Mouse (Mus musculus): Measurements from ENCODE around the gene Arf6. TPM values are rescaled to one million over a fixed set of nuclear protein-coding genes. Genes with fewer than 3 reads are reported as not detected.
"Not testable (repeated sequence)": the region's sequence is repeated elsewhere in the genome, so short reads cannot be mapped to it uniquely, and the experiment has no call there.

Gene Arf6
- 28.3 and 33.5 TPM in 2 replicates for polyA plus RNA-seq (2015; fragmentation: Nextera tagmentation; extraction: Ambion mirVana)

DNA sequence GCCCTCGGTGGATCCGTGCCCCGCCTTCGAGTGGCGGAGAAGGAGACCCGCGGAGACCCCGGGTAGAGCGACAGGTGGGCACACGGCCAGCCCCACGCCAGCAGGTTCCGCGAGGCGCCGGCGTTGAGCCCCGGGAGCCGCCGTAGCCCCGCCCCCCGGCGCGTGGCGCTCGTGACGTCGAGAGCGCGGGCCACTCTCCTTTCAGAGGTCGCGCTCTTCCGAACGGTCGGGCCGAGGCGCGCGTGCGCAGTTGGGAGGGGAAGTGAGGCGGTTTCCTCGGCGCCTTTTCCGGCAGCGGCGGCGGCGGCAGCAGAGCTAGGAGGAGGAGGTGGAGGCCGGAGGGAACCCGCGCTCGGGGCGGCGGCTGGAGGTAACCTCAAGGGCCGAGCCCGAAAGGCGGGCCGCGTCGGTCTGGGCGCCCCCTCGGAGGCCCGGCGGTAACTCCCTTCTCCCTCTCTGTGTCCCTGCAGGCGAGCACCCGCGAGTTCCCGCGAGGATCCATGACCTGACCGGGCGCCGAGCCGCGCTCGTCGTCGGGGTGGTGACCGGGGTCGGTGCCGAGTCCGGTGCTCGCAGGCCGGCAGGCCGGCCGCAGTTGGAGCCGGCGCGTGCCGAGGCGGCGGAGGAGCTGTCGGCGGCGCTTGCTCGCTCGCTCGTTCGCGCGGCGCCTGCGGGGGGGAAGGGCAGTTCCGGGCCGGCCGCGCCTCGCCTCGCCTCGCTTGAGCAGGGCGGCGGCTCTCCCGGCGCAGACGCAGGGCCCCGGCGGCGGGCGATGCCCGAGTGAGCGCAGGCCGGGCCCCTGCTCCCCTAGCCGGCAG is at the start of gene Arf6, which contains the start of gene Gm9887:
Arf6 (plus strand) TSS at position 297 of the 818 bp plus-strand sequence.
Gm9887 (minus strand) TSS at position 605 of the 818 bp plus-strand sequence.
- Histone ChIP-seq H3K9ac (replicated peaks) (peak within 1 kb of the TSS; percentile 97), H3K4me1 (peaks cover 25% of the 10 kb centered on the region), H3K4me2 (peak within 1 kb of the TSS; percentile 80), H3K27me3 (replicated peaks) (no peaks in the 10 kb centered on the region), H3K9me3 (replicated peaks) (no peaks in the 10 kb centered on the region), H3K36me3 (no peaks in the 10 kb centered on the region), H3K4me3 (replicated peaks) (peak within 1 kb of the TSS; percentile 100), H3K27ac (replicated peaks) (peak within 1 kb of the TSS; percentile 94)
- ATAC-seq (ENCODE audit: low FRiP score), result peak; percentile 96
- 0% methylated on average over 96 of the region's 121 CpGs for WGBS

DNA sequence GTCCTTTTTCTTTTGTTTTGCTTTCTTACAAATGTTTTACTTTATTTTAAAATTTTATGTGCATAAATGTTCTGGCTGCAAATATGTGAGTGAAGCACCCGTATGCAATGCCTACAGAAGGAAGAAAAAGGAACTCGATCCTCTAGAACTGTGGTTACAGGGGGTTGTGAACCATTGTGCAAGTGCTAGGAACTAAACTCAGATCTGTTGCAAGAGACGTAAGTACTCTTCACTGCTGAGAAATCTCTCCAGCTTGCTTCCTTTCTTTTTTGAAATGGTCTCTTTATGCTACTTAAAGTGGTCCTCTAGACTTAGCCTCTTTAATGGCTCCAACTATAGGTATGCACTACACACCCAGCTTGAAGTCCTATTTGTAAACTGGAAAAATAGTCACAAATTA is 40.8 kb upstream of the Arf6 start:
- Histone ChIP-seq H3K9me3 (replicated peaks) (no peaks in the 10 kb centered on the region), H3K36me3 (peaks cover 51% of the 10 kb centered on the region), H3K27ac (replicated peaks) (no peak overlapping the region), H3K27me3 (replicated peaks) (no peaks in the 10 kb centered on the region), H3K4me1 (no peaks in the 10 kb centered on the region), H3K9ac (replicated peaks) (no peak overlapping the region), H3K4me2 (no peak overlapping the region), H3K4me3 (replicated peaks) (no peak overlapping the region)
- 91% methylated on average over 3 of the region's 3 CpGs for WGBS
- no peak for ATAC-seq (ENCODE audit: low FRiP score)

DNA sequence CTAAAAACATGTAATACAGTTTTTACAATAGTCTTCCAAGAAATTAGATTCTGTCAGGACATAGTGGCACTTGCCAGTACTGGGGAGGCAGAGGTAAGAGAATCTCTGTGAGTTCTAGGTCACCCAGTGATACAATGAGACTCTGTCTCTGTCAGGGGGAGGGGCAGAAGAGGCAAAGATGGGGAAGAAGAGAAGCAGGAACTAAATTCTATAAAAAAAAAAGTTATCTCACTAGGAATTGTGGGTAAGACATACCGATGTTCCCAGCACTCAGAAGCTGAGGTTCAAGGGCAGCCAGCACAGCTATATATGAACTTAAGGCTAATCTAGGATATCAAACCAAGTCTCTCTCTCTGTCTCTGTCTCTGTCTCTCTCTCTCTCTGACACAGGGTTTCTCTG is 39.8 kb upstream of the Arf6 start:
- Histone ChIP-seq H3K4me2 (no peak overlapping the region), H3K9ac (replicated peaks) (no peak overlapping the region), H3K4me1 (no peaks in the 10 kb centered on the region), H3K4me3 (replicated peaks) (no peak overlapping the region), H3K9me3 (replicated peaks) (no peaks in the 10 kb centered on the region), H3K27me3 (replicated peaks) (no peaks in the 10 kb centered on the region), H3K27ac (replicated peaks) (no peak overlapping the region), H3K36me3 (peaks cover 54% of the 10 kb centered on the region)
- WGBS, result 91% methylated on average over 1 of the region's 1 CpGs
- no peak for ATAC-seq (ENCODE audit: low FRiP score)

DNA sequence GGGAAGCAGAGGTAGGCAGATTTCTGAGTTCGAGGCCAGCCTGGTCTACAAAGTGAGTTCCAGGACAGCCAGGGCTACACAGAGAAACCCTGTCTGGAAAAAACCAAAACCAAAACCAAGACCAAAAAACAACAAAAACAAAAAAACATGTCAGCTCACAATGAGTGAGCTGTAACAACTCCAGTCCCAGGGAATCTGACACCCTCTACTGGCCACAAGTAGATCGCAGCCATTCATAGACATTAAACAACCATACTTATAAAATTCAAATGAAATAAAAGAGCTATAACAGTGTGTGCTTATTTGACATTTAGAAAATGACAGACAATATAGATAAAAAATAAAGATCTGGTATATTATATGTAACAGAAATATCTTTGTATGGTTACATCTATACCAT is 38.4 kb upstream of the Arf6 start:
- no peak for ATAC-seq (ENCODE audit: low FRiP score)
- Histone ChIP-seq H3K9me3 (replicated peaks) (no peaks in the 10 kb centered on the region), H3K36me3 (peaks cover 56% of the 10 kb centered on the region), H3K4me3 (replicated peaks) (no peak overlapping the region), H3K4me1 (no peaks in the 10 kb centered on the region), H3K9ac (replicated peaks) (no peak overlapping the region), H3K27ac (replicated peaks) (no peak overlapping the region), H3K4me2 (no peak overlapping the region), H3K27me3 (replicated peaks) (no peaks in the 10 kb centered on the region)
- 90% methylated on average over 2 of the region's 2 CpGs for WGBS

DNA sequence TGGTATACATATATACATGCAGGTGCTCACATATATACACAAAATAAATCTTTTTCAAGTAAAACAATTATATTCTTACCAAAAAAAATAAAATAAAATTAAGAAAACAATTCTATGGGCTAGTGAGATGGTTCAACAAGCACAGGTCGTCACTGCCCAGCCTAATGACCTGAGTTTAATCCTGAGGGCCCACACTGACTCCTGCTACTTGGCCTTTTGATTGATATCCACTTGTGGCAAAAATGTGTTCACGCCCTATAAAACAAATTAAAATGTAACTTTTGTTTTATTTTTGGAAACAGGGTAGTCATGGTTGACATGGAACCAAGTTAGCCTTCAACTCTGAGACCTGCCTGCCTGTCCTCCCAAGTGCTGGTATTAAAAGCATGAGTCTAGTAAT is 22.0 kb upstream of the Arf6 start:
- peaks cover 64% of the 10 kb centered on the region for H3K36me3 ChIP-seq
- WGBS, result 90% methylated on average over 2 of the region's 2 CpGs

DNA sequence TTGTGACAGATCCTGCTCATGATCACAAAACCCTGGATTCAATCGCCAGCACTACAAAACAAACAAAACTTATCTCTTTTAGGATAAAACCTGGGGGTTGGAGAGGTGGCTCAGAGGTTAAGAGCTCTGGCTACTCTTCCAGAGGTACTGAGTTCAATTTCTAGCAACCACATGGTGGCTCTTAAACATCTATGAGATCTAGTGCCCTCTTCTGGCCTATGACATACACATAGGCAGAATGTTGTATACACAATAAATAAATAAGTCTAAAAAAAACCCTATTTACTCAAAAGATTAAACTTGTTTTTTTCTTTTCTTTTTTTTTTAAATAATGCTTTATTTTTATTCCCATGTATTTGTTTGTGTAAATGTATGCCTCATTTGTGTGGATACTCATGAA is 20.3 kb upstream of the Arf6 start:
- Histone ChIP-seq H3K36me3 (peaks cover 53% of the 10 kb centered on the region), H3K27ac (replicated peaks) (no peak overlapping the region), H3K9ac (replicated peaks) (no peak overlapping the region), H3K4me2 (no peak overlapping the region), H3K4me1 (peaks cover 11% of the 10 kb centered on the region), H3K9me3 (replicated peaks) (no peaks in the 10 kb centered on the region), H3K4me3 (replicated peaks) (no peak overlapping the region), H3K27me3 (replicated peaks) (no peaks in the 10 kb centered on the region)
- no peak for ATAC-seq (ENCODE audit: low FRiP score)
- WGBS, result 91% methylated on average over 1 of the region's 1 CpGs

More for the DNA sequence above, 22.0 kb upstream of the Arf6 start:
- Histone ChIP-seq H3K4me3 (replicated peaks) (no peak overlapping the region), H3K4me1 (no peaks in the 10 kb centered on the region), H3K27me3 (replicated peaks) (no peaks in the 10 kb centered on the region), H3K4me2 (no peak overlapping the region), H3K27ac (replicated peaks) (no peak overlapping the region), H3K9ac (replicated peaks) (no peak overlapping the region), H3K9me3 (replicated peaks) (no peaks in the 10 kb centered on the region)
- no peak for ATAC-seq (ENCODE audit: low FRiP score)

DNA sequence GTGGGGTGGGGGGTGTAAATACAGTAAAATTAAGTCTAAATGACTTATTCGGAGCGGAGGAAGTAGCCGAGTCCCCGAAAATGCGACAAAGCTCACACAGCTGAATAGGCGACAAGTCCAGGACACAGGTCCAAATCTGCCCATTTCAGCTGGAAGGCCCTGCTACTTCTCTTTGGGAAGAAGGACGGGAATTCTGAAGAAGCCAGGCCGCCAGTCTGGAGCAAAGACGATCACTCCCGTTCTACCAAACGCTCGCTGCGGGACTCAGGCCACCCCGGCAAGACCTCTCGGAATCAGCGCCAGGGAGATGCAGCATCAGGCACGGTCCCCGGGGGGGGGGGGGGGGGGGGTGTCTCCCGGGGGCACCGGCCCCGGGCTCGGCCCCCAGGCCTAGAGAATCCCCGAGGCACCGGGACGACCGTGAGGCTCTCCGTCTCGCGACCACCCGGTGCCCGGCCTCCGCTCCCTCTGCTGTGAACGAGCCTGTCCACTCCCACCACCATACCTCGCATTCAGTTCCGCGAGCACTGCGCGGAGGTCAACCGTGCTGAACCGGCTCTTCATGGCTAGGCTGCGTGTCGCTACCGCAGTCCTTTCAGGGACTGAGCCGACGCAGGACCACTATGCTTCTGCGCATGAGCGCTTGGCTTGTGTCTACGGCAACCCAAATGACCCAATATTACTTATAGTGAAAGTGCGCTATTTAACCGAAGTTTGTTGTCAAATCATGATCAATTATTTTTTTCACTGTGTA is 15.2 kb upstream of the Arf6 start, which contains the start of gene Nemf:
Nemf (minus strand) TSS at position 620 of the 754 bp plus-strand sequence.
- Histone ChIP-seq H3K27ac (replicated peaks) (peak within 1 kb of the TSS; percentile 82), H3K36me3 (peaks cover 24% of the 10 kb centered on the region), H3K4me3 (replicated peaks) (peak within 1 kb of the TSS; percentile 67), H3K27me3 (replicated peaks) (no peaks in the 10 kb centered on the region), H3K9me3 (replicated peaks) (no peaks in the 10 kb centered on the region), H3K4me2 (peak within 1 kb of the TSS; percentile 80), H3K4me1 (peaks cover 16% of the 10 kb centered on the region), H3K9ac (replicated peaks) (peak within 1 kb of the TSS; percentile 79)
- peak; percentile 59 for ATAC-seq (ENCODE audit: low FRiP score)
- WGBS, result under 1% methylated on average over 42 of the region's 50 CpGs

DNA sequence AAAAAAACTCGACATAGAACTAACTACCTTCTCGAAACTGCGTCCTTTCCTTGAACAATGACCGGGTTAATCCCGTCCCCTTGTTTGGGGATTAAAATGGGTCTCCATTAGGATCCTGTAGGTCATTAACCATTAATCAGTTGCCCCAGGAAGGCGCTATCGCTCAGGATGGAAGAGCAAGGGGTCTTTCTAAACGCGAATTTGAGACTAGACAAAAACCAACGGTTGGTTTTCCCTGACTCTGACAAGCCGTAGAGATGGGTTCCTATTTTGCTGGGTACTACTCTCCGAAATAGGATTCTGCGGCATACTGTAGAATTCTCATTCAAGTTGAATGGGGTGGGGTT is 14.7 kb upstream of the Arf6 start:
- ATAC-seq (ENCODE audit: low FRiP score), result no peak
- Histone ChIP-seq H3K36me3 (peaks cover 19% of the 10 kb centered on the region), H3K9me3 (replicated peaks) (no peaks in the 10 kb centered on the region), H3K9ac (replicated peaks) (peak overlapping the region; percentile 79), H3K4me3 (replicated peaks) (peak overlapping the region; percentile 67), H3K27ac (replicated peaks) (peak overlapping the region; percentile 82), H3K4me1 (peaks cover 20% of the 10 kb centered on the region), H3K4me2 (peak overlapping the region; percentile 80), H3K27me3 (replicated peaks) (no peaks in the 10 kb centered on the region)
- 5% methylated on average over 13 of the region's 13 CpGs for WGBS

DNA sequence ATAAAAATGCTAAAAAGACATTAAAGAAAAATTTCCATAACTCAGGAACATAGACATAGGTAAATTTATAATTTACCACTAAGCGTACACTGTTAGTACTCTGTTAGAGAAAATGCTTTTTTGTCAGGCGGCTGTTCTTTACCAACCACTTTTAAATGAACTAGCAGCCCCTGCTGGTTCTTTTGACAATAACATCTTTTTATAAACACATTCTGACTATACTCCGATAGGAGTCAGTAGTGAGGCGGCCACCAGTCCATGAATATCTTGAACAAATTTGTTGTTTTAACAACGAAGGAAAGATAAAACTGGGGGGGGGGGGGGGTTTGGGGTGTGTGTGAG is 11.3 kb upstream of the Arf6 start:
- peak; percentile 30; the same call in 1 of the 2 replicates for ATAC-seq (ENCODE audit: low FRiP score)
- 13% methylated on average over 5 of the region's 5 CpGs for WGBS

DNA sequence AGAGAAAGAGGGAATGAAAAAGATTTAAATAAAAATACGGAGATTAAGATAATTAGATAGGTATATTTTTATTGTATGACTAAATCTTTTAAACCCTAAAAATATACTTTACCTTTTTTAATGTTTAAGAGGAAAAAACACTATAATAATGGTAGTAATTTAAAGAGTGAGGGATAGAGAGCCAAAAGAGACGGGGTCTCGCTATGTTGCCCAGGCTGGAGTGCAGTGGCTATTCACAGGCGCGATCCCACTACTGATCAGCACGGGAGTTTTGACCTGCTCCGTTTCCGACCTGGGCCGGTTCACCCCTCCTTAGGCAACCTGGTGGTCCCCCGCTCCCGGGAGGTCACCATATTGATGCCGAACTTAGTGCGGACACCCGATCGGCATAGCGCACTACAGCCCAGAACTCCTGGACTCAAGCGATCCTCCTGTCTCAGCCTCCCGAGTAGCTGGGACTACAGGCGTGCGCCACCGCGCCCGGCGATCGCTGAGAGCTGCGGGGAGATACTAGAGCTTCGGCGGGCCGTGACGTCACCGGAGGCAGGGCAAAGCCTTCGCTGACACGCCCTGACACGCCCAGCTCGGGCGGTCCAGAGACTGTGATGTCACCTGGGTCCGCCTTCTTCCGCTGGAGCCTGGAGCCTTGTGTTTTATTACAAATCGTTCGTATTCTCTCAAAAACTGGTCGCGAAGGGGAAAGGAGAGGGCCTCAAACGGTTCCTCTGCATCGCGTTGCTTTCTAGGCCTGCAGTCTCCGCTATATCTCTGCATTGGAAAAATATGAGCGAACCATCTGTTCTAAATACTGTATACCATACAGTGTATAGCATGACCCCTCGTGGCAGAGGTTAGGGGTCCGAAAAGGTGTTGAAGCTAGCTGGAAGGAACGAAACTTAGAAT is 10.7 kb upstream of the Arf6 start:
- Histone ChIP-seq H3K4me2 (peak overlapping the region; percentile 62), H3K9ac (replicated peaks) (peak overlapping the region; percentile 64), H3K4me3 (replicated peaks) (peak overlapping the region; percentile 58), H3K27ac (replicated peaks) (peak overlapping the region; percentile 90), H3K4me1 (peaks cover 26% of the 10 kb centered on the region)
- H3K27me3 ChIP-seq (replicated peaks); H3K9me3 ChIP-seq (replicated peaks); H3K36me3 ChIP-seq: not testable (repeated sequence)
- under 1% methylated on average over 42 of the region's 50 CpGs for WGBS
- peak; percentile 96 for ATAC-seq (ENCODE audit: low FRiP score)

More for the DNA sequence above, 11.3 kb upstream of the Arf6 start:
- Histone ChIP-seq H3K36me3 (no peaks in the 10 kb centered on the region), H3K27ac (replicated peaks) (no peak overlapping the region), H3K9me3 (replicated peaks) (no peaks in the 10 kb centered on the region), H3K4me3 (replicated peaks) (no peak overlapping the region), H3K9ac (replicated peaks) (no peak overlapping the region), H3K4me2 (no peak overlapping the region), H3K27me3 (replicated peaks) (no peaks in the 10 kb centered on the region), H3K4me1 (peaks cover 30% of the 10 kb centered on the region)

DNA sequence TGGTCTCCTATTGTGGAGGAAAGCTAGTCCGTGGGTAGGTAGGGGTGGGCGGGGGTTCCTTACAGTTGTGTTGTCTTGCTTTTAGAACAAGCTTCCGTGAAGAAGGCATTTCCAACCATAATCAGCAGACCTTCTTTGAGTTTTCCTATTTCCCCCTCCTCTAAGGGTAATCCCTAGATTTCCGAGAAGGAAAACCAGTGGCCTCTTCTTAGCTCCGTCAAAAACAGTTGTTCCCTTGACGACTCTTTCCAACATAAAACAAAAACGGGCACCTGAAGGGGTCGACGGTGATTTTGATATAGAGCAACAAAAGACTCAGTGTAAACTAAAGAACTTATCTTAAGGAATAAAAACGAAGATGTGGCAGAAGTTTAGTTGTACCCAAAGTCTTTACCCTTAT is 10.0 kb upstream of the Arf6 start:
- Histone ChIP-seq H3K36me3 (no peaks in the 10 kb centered on the region), H3K4me2 (peak overlapping the region; percentile 62), H3K9ac (replicated peaks) (peak overlapping the region; percentile 64), H3K27ac (replicated peaks) (peak overlapping the region; percentile 90), H3K27me3 (replicated peaks) (no peaks in the 10 kb centered on the region), H3K4me1 (peaks cover 24% of the 10 kb centered on the region), H3K9me3 (replicated peaks) (no peaks in the 10 kb centered on the region), H3K4me3 (replicated peaks) (peak overlapping the region; percentile 58)
- WGBS, result 4% methylated on average over 10 of the region's 10 CpGs
- ATAC-seq (ENCODE audit: low FRiP score), result no peak
